Mouse (Mus musculus) ES-E14 (cell line): ENCODE data around the gene Tex14. TPM values are rescaled to one million over a fixed set of nuclear protein-coding genes. Genes with fewer than 3 reads are reported as not detected.

Experiments
- DNase-seq: peaks from one replicate; pipeline ENCODE4 v3.0.0-alpha.2; 2013; ENCODE audit warnings: low read depth, low spot score
- H3K27ac ChIP-seq: 2 replicates; pipeline ENCODE4 v1.5.1; 2012; ENCODE audit warnings: low read depth, mild to moderate bottlenecking, low read length, moderate library complexity, mixed read lengths; ENCODE audit not compliant: poor library complexity, insufficient read depth, severe bottlenecking
- H3K36me3 ChIP-seq: 2 replicates; pipeline ENCODE4 v1.6.1; 2012; ENCODE audit warnings: mild to moderate bottlenecking, low read length, moderate library complexity, mixed read lengths; ENCODE audit not compliant: control insufficient read depth, poor library complexity, insufficient read depth, severe bottlenecking
- H3K4me1 ChIP-seq, 2 experiments: fragments of 150-350 bp in 1 of 2; sonication (generic) in 1 of 2; 2 replicates each; pipeline ENCODE4 v1.6.1; 2012; ENCODE audit warnings: low read length in 2 of 2, mild to moderate bottlenecking in 1 of 2, mixed read lengths in 1 of 2; ENCODE audit not compliant: control insufficient read depth in 2 of 2, insufficient read depth in 2 of 2, poor library complexity in 1 of 2
- H3K4me3 ChIP-seq, 2 experiments: fragments of 150-350 bp in 1 of 2; sonication (generic) in 1 of 2; 2 replicates each; pipeline ENCODE4 v1.5.1; 2012; ENCODE audit warnings: low read length in 2 of 2, low read depth in 1 of 2, mild to moderate bottlenecking in 1 of 2, mixed read lengths in 1 of 2; ENCODE audit not compliant: insufficient read depth in 1 of 2, poor library complexity in 1 of 2, severe bottlenecking in 1 of 2
- H3K9ac ChIP-seq: 2 replicates; pipeline ENCODE4 v1.6.1; 2012; ENCODE audit warnings: low read depth, mild to moderate bottlenecking, low read length, mixed read lengths; ENCODE audit not compliant: poor library complexity, insufficient read depth, severe bottlenecking
- H3K9me3 ChIP-seq: fragments of 150-350 bp; sonication (generic); 2 replicates; pipeline ENCODE4 v1.6.1; 2012; ENCODE audit warnings: low read depth, mild to moderate bottlenecking, low read length; ENCODE audit not compliant: control insufficient read depth, insufficient read depth
- CHD2 ChIP-seq: IDR thresholded peaks from 2 replicates; pipeline ENCODE4 v1.6.1; 2014; ENCODE audit warnings: mild to moderate bottlenecking, low read depth, low read length, inconsistent platforms
- HCFC1 ChIP-seq: IDR thresholded peaks from 2 replicates; pipeline ENCODE4 v1.6.1; 2012; ENCODE audit warnings: low read length, inconsistent platforms, borderline replicate concordance; ENCODE audit not compliant: insufficient read depth
- MAFK ChIP-seq: IDR thresholded peaks from 2 replicates; pipeline ENCODE4 v1.6.1; 2014; ENCODE audit warnings: mild to moderate bottlenecking, low read depth, low read length, inconsistent platforms; ENCODE audit not compliant: insufficient read depth
- ZC3H11A ChIP-seq: IDR thresholded peaks from 2 replicates; pipeline ENCODE4 v1.6.1; 2012; ENCODE audit warnings: low read depth, mild to moderate bottlenecking, inconsistent platforms, low read length, borderline replicate concordance
- ZNF384 ChIP-seq: IDR thresholded peaks from 2 replicates; pipeline ENCODE4 v1.6.1; 2012; ENCODE audit warnings: low read depth, low read length, inconsistent platforms
- in situ Hi-C, 2 experiments: fragments of 600-800 bp; cut with MboI; formaldehyde crosslinking; loops; one replicate each; pipeline ENCODE4 v1.15.1; 2025; ENCODE audit warnings: low sequenced_read_pairs in 2 of 2, inconsistent platforms in 1 of 2; ENCODE audit not compliant: unreplicated experiment in 2 of 2
- total RNA-seq: library from RNA; depleted of rRNA; stranded (reverse); fragments of 300-350 nt; gene quantifications from 2 replicates; pipeline ENCODE4 v1.2.3, GENCODE M21; 2012

Gene Tex14
- total RNA-seq, 1 experiment: 11.4 TPM

DNA sequence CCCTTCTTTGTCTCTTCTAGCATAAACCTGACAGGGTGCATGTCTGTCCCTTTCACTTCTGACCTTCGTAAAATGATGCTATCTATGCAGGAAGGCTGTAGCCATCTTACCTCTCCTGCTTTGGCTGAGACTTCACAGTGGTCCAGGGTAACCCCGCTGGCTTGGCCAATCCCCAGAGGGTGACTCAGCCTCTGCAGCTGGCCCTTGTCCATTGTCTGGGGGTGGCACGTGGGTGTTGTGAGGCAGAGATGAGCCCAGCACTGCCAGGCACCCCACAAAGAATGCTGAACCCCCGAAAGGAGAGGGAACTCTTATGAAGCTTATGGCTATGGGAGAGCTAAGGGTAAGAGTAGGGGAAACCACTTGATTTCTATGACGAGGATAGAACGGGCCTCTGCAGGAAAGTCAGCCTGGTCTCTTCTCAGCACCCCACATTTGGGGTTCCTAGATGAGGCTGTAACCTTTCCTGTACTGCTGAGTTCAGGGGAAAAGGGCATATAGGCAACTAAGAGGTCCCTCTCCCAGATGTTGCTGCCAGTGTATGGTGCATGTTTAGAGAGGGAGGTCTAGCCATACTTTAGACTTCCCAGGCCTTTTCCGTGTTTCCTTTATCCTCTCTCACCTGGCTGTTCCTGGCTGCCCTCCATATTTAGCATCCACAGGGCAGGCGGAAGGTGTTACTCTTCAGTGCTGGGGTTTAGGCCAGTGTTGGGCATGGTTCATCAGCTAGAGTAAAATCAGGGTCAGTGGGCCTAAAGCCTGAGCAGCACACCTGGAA is 177.3 kb downstream of the Tex14 start:
- Histone ChIP-seq H3K9me3 (no peaks in the 10 kb centered on the region), H3K4me1 (peaks cover 2 to 12% of the 10 kb centered on the region in 2 experiments; a peak in 1 of 4 replicates)

DNA sequence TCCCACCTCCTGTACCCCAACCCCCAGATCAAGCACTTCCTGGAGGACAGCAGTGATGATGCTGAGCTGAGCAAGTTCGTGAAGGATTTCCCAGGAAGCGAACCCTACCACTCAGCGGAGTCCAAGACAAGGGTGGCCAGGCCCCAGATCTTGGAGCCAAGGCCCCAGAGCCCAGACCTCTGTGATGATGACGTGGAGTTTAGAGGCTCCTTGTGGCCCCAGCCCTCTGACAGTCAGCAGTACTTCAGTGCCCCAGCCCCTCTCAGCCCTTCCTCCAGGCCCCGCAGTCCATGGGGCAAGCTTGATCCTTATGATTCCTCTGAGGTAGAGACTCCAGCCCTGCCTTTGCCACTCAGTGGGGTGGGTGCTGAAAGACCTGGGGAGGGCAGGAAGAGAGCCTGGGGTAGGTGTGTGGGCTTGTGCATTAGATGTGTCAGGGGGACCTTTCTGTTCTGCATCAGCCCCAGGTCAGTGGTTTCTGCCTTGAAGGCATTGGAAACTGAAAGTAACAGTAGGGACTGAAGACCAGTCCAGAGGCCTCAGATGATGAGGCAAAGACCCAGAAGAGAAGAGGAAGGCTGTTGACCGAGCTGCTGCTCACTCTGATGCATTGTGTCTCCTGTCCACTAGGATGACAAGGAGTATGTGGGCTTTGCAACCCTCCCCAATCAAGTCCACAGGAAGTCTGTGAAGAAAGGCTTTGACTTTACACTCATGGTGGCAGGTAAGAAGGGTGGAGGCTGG is 178.6 kb downstream of the Tex14 start:
- H3K9ac ChIP-seq: no peak overlapping the region
- H3K9me3 ChIP-seq: no peaks in the 10 kb centered on the region
- TF ChIP-seq HCFC1 (no peak), MAFK (no peak), ZC3H11A (no peak), CHD2 (no peak), ZNF384 (no peak)
- no peak overlapping the region for H3K4me3 ChIP-seq
- peaks cover 2 to 9% of the 10 kb centered on the region in 2 experiments; a peak in 1 of 4 replicates for H3K4me1 ChIP-seq
- H3K27ac ChIP-seq: no peak overlapping the region
- in situ Hi-C loops: no loop called here
- no peaks in the 10 kb centered on the region for H3K36me3 ChIP-seq
- DNase-seq: no peak

More for the DNA sequence above, 177.3 kb downstream of the Tex14 start:
- Histone ChIP-seq H3K9ac (no peak overlapping the region), H3K36me3 (no peaks in the 10 kb centered on the region), H3K4me3 (no peak overlapping the region), H3K27ac (no peak overlapping the region)
- no peak for DNase-seq
- TF ChIP-seq ZC3H11A (no peak), ZNF384 (no peak), HCFC1 (no peak), MAFK (no peak), CHD2 (no peak)
- in situ Hi-C loops: no loop called here

DNA sequence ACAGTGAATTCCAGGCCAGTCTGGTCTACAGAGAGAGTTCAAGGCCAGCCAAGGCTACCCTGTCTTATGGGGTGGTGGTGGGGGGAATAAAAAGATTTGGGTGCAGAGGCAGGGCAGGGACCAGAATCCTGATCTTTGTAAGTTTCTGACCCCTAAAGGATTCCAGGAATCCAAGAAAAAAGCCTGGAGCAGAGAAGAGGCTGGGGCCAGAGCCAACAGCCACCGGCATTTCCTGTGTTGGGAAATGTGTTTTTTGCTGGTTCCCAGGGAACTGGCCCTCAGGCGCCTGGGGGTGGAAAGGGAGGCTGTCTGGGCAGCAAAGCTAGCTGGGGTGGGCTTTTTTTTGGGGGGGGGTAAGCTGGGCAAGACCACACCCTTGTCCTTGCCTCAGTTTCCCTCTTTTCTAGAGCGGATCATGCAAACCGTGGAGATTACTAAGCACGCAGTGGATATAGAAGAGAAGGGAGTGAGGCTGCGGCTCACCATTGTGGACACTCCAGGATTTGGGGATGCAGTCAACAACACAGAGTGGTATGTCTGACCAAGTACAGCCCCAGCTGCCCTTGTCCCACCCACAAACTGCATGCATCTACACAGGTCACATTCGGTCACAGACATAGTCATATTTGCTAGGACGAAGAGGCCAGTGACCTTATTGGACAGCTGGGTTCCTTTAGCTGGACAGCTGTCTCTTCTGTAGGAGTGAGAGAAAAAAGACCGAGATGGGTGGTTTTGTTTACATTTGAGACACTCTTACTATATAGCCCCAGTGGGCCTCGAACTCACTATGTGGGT is 180.0 kb downstream of the Tex14 start:
- H3K4me3 ChIP-seq: no peak overlapping the region
- H3K36me3 ChIP-seq: no peaks in the 10 kb centered on the region
- TF ChIP-seq MAFK (no peak), HCFC1 (no peak), ZC3H11A (no peak), CHD2 (no peak), ZNF384 (no peak)
- DNase-seq: no peak
- no peak overlapping the region for H3K27ac ChIP-seq
- H3K9ac ChIP-seq: no peak overlapping the region
- H3K9me3 ChIP-seq: no peaks in the 10 kb centered on the region
- peaks cover 0 to 12% of the 10 kb centered on the region in 2 experiments; a peak in 1 of 4 replicates for H3K4me1 ChIP-seq
- in situ Hi-C loops: no loop called here

DNA sequence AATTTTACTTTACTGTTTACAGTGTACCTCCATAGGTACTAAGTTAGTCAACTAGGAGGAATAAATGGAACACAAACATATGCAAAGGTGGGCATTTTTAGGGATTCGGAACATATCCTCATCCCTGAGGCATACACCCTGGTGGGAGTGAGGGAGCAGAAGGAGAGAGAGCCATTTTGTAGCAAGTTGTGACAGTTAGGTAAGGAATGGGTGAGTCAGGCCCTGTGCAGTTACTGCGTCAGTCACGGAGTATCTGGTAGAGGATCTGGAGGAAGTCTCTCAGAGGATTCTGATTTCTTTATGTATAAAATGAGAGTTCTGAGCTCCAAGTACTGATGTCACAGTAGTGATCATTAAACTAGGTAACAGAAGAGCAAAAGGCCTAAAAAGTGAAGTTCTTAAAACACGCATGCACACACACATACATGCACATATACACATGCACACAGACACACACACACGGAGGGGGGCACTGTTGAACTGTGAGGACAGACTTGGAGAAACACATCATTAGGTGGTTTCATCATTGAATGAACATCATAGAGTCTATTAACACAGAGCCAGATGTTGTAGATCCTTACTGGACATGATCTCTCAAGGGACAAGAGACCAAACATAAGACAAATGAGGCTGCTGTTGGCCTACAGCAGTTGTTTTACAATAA is 182.5 kb downstream of the Tex14 start:
- Histone ChIP-seq H3K27ac (no peak overlapping the region), H3K9me3 (no peaks in the 10 kb centered on the region), H3K4me1 (peaks cover 0 to 11% of the 10 kb centered on the region in 2 experiments; a peak in 3 of 4 replicates), H3K9ac (no peak overlapping the region), H3K36me3 (no peaks in the 10 kb centered on the region), H3K4me3 (no peak overlapping the region)
- DNase-seq: no peak
- in situ Hi-C loops: no loop called here
- no peak for TF ChIP-seq ZC3H11A
- TF ChIP-seq ZNF384: no peak
